Mouse (Mus musculus) liver, embryonic 14.5 days (tissue): ENCODE measurements at regions not wholly inside any gene's neighbourhood (a gene's known extent, or its start where the extent isn't known, plus 50 kb on each side); places are given as distances from the start of the nearest gene placed in this dataset.

Experiments
- CTCF ChIP-seq: IDR thresholded peaks from 2 replicates; pipeline ENCODE4 v1.5.1; 2016; ENCODE audit warnings: antibody characterized with exemption, low read depth, control low read depth
- EP300 ChIP-seq: IDR thresholded peaks from 2 replicates; pipeline ENCODE4 v1.6.1; 2016; ENCODE audit warnings: antibody characterized with exemption, low read depth

DNA sequence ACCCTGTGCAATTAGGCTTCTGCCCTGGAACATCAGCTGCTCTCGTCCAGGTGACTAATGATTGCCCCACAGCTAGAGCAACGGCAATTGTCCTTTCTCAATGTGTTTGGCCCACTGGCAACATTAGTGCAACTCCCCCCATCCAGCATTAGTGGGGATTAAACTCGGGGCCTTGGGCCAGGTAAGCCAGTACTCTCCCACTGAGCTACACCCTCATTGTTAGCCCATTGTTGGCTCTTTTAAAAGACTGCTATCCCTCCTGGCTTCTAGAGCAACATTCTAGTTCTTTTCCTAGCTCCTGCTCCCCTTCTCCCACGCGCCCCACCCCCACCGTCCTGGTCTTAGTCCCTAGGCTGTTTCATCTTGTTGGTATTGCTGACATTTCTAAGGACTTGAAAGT is 463.4 kb downstream of the Zfp704 start:
- no peak for TF ChIP-seq CTCF
- no peak for TF ChIP-seq EP300
